Mouse (Mus musculus) lung, postnatal 25 days (tissue): Measurements from ENCODE around the gene Eloa.

Experiments used
- DNase-seq: peaks from one replicate; pipeline ENCODE4 v3.0.0; 2022; ENCODE audit warnings: low spot score

The Eloa gene

GRCm38 (mm10) chr4:135955886-135956285 lies 65.7 kb downstream of the Eloa start:
- no peak for DNase-seq

- peak; percentile 72 for DNase-seq
Measured at GRCm38 (mm10) chr4:135954241-135954640, 67.3 kb downstream of the Eloa start.
